Mouse (Mus musculus): ENCODE data around the gene Fam219b.

DNA sequence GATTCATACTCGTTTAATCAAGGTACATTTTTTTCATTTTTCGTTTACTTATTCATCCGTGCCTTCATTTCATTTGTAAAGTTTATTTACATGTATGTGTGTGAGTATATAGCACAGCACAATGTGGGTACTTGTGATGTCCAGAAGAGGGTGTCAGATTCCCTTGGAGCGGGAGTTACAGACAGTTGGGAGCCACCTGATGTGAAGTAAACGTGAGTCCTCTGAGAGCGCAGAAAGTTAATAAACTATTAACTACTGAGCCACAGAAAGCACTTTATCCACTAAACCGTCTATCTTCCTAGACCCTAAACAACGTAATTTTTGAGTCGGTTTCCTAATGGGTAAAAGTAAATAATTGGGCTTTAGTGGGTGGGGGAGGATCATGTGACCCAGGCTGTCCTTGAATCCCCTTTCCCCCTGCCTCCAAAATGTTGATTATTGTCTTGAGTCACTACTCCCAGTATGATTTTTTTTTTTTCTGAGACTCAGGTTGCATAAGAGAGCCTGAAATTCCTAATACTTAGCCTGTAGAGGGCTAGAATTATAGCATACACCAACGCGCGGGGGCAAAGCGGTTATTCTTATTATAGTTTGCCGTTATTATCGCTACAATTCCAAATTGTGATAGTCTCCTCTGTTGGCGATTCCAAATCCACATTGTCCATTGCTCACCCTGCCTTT is 16.8 kb upstream of the Fam219b start:
- no peak for TF ChIP-seq CTCF (IDR thresholded peaks at IDR 0.05; ENCODE audit: low read depth, low read length)
- TF ChIP-seq POLR2A (IDR thresholded peaks at IDR 0.05; ENCODE audit: extremely low read depth, insufficient read depth, low read length) = no peak
